Mouse (Mus musculus): ENCODE data around the gene Pde7b. TPM values are rescaled to one million over a fixed set of nuclear protein-coding genes. Genes with fewer than 3 reads are reported as not detected.

Pde7b gene
- polyA plus RNA-seq, 1 experiment from 2014 or later = 12.1 TPM

DNA sequence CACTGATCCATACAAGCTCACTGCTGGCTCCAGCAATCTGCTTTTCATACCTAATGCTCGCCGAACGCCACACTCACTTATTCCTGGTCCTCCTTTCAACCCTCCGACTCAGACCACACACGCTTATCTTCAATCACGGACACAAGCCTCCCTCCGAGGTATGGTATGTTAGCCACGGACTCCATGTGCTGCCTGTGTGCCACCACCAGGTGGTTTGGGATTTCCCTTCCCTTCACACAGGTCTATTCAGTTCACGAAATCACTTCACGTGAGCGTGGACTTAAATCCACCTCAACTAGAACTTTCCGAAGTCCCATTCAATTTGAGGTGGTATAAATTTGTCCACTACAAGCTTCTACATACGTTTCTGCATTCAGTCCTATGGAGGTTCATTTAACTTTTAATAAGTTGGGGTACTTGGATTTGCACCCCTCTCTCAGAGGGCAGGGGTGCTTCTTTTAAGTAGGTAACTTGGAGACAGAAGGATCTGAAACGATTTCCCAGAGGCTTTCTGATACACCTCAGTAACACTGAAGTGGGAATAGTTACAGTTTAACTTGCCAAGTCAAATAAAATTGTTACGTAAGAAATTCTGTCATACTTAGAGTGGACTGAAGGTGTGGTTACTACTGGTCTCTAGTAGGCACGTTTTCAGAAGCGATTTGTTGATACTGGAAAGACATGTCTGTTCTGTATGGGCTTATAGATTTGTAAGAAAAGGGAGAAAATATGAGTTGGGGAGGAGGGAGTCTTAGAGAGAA lies 221.4 kb downstream of the Pde7b start:
- Histone ChIP-seq H3K36me3 (ENCODE audit: control insufficient read depth, insufficient read depth, low read length) (no peaks in the 10 kb centered on the region), H3K9me3 (replicated peaks; ENCODE audit: control insufficient read depth, low read length) (no peaks in the 10 kb centered on the region), H3K4me3 (ENCODE audit: low read depth, low read length) (no peak overlapping the region), H3K4me2 (no peak overlapping the region), H3K27ac (ENCODE audit: low read depth, low read length) (no peak overlapping the region), H3K4me1 (ENCODE audit: control insufficient read depth, insufficient read depth, low read length) (0 out of 2 replicates have a peak, but pooled peaks cover 3% of the 10 kb centered on the region), H3K27me3 (ENCODE audit: control insufficient read depth, insufficient read depth, low read length) (no peaks in the 10 kb centered on the region), H3K9ac (ENCODE audit: low read depth, low read length) (no peak overlapping the region)
- WGBS (ENCODE audit: insufficient replicate concordance) = 78% methylated on average over 17 of the region's 17 CpGs
- ATAC-seq (replicated peaks; ENCODE audit: insufficient number of reproducible peaks, low FRiP score, low TSS enrichment) = no peak

DNA sequence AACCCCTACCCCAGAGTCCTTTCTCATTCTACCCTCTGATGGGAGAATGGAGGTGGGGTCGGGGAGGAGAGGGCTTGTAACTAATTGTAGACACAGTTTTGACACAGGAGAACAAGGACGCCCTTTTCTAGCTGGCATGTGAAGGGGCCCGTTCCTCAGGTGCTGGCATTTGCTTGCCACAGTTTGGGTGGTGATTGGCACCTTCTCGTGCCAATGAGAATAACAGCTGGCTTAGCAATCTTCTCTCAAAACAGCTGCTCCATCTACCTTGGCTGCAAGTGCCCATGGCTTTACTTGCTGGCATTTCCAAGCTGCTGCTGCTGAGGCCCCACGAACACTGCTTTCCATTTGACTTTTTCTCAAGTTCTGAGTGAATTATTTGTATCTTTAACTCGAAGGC lies 223.7 kb downstream of the Pde7b start:
- H3K27me3 ChIP-seq (ENCODE audit: control insufficient read depth, insufficient read depth, low read length) = no peaks in the 10 kb centered on the region
- H3K4me1 ChIP-seq (ENCODE audit: control insufficient read depth, insufficient read depth, low read length) = no peaks in the 10 kb centered on the region
- no peak for ATAC-seq (replicated peaks; ENCODE audit: insufficient number of reproducible peaks, low FRiP score, low TSS enrichment)
- no peak overlapping the region for H3K27ac ChIP-seq (ENCODE audit: low read depth, low read length)
- H3K4me2 ChIP-seq = no peak overlapping the region
- H3K9ac ChIP-seq (ENCODE audit: low read depth, low read length) = no peak overlapping the region
- no peak overlapping the region for H3K4me3 ChIP-seq (ENCODE audit: low read depth, low read length)
- WGBS (ENCODE audit: insufficient replicate concordance) = 79% methylated on average over 6 of the region's 6 CpGs
- H3K36me3 ChIP-seq (ENCODE audit: control insufficient read depth, insufficient read depth, low read length) = no peaks in the 10 kb centered on the region
- no peaks in the 10 kb centered on the region for H3K9me3 ChIP-seq (replicated peaks; ENCODE audit: control insufficient read depth, low read length)

- peaks cover 9% of the 10 kb centered on the region for H3K4me1 ChIP-seq (ENCODE audit: control insufficient read depth, insufficient read depth, low read length)
- ATAC-seq (replicated peaks; ENCODE audit: insufficient number of reproducible peaks, low FRiP score, low TSS enrichment) = no peak
- WGBS (ENCODE audit: insufficient replicate concordance) = 88% methylated on average over 4 of the region's 4 CpGs
Measured at GRCm38 (mm10) chr10:20495051-20495450, 229.8 kb downstream of the Pde7b start.

GRCm38 (mm10) chr10:20493826-20494455 lies 230.9 kb downstream of the Pde7b start:
- no peak overlapping the region for H3K9ac ChIP-seq (ENCODE audit: low read depth, low read length)
- H3K27ac ChIP-seq (ENCODE audit: low read depth, low read length) = no peak overlapping the region
- WGBS (ENCODE audit: insufficient replicate concordance) = 63% methylated on average over 5 of the region's 5 CpGs
- H3K4me3 ChIP-seq (ENCODE audit: low read depth, low read length) = no peak overlapping the region
- no peaks in the 10 kb centered on the region for H3K27me3 ChIP-seq (ENCODE audit: control insufficient read depth, insufficient read depth, low read length)
- H3K9me3 ChIP-seq (replicated peaks; ENCODE audit: control insufficient read depth, low read length) = no peaks in the 10 kb centered on the region
- no peaks in the 10 kb centered on the region for H3K36me3 ChIP-seq (ENCODE audit: control insufficient read depth, insufficient read depth, low read length)
- no peak for ATAC-seq (replicated peaks; ENCODE audit: insufficient number of reproducible peaks, low FRiP score, low TSS enrichment)
- H3K4me1 ChIP-seq (ENCODE audit: control insufficient read depth, insufficient read depth, low read length) = peaks cover 9% of the 10 kb centered on the region
- no peak overlapping the region for H3K4me2 ChIP-seq

More at GRCm38 (mm10) chr10:20495051-20495450, 229.8 kb downstream of the Pde7b start:
- Histone ChIP-seq H3K36me3 (ENCODE audit: control insufficient read depth, insufficient read depth, low read length) (no peaks in the 10 kb centered on the region), H3K4me3 (ENCODE audit: low read depth, low read length) (no peak overlapping the region), H3K4me2 (no peak overlapping the region), H3K9me3 (replicated peaks; ENCODE audit: control insufficient read depth, low read length) (no peaks in the 10 kb centered on the region), H3K9ac (ENCODE audit: low read depth, low read length) (no peak overlapping the region), H3K27me3 (ENCODE audit: control insufficient read depth, insufficient read depth, low read length) (no peaks in the 10 kb centered on the region), H3K27ac (ENCODE audit: low read depth, low read length) (no peak overlapping the region)

DNA sequence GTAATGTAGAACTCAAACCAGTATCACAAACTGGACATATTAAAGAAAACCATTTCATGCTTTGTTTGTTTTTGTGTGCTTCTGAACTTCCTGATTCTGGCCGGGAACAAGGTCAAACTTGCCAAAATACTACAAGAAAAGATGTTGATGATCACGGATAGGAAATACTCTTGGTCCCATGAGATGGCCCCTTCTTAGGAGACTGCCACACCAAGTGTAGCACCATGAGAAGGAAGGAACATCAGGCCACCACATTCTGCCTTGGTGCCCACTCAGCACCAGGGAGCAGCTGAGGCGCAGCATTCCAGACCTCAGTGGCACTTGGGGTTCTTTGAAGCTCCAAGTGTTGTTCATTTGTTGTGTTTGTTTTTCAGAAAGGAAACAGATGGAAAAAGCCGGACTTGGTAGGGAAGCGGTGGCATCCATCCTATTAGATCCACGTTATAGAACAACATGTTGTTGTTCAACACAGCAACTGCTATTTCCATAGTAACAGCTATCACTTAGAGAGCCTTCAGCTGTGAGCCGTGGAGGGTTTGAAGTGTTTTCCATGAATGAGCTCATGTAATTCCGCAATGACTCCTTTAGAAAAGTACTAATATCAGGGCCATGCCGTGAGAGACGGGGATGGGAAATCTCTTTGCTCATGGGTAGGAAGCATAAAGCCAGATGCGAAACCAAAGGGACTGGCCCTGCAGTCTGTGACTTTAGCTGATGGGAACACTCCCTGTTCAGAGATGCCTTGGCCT lies 232.5 kb downstream of the Pde7b start:
- H3K27me3 ChIP-seq (ENCODE audit: control insufficient read depth, insufficient read depth, low read length) = no peaks in the 10 kb centered on the region
- H3K4me1 ChIP-seq (ENCODE audit: control insufficient read depth, insufficient read depth, low read length) = peaks cover 23% of the 10 kb centered on the region
- ATAC-seq (replicated peaks; ENCODE audit: insufficient number of reproducible peaks, low FRiP score, low TSS enrichment) = 0 out of 2 replicates have a peak, but pooled peaks have one; percentile 35
- no peak overlapping the region for H3K9ac ChIP-seq (ENCODE audit: low read depth, low read length)
- no peaks in the 10 kb centered on the region for H3K36me3 ChIP-seq (ENCODE audit: control insufficient read depth, insufficient read depth, low read length)
- peak overlapping the region; percentile 8; the same call in 1 of the 2 replicates for H3K4me2 ChIP-seq
- WGBS (ENCODE audit: insufficient replicate concordance) = 50% methylated on average over 11 of the region's 11 CpGs
- H3K9me3 ChIP-seq (replicated peaks; ENCODE audit: control insufficient read depth, low read length) = no peaks in the 10 kb centered on the region
- no peak overlapping the region for H3K4me3 ChIP-seq (ENCODE audit: low read depth, low read length)
- peak overlapping the region; percentile 73 for H3K27ac ChIP-seq (ENCODE audit: low read depth, low read length)

DNA sequence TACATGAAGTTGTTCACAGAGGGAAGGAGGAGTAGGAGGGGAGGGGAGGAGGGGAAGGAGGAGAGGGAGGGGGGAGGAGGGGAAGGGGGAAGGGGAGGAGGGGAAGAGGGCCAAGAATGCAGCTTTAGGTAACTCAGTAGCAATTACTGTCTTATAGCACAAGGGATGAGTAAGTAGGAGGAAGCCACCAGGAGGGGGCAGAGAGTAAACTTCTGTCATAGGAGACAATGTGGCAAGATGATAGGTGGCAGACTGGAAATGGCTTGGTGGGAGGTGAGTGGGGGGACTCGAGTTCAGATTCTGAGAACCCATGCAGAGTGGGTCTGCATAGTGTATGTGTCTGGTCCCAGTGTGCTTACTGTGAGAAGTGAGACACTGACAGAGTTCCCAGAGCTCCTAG lies 234.1 kb downstream of the Pde7b start:
- WGBS (ENCODE audit: insufficient replicate concordance) = 44% methylated on average over 1 of the region's 1 CpGs
- Histone ChIP-seq H3K27ac (ENCODE audit: low read depth, low read length) (no peak overlapping the region), H3K9ac (ENCODE audit: low read depth, low read length) (no peak overlapping the region), H3K27me3 (ENCODE audit: control insufficient read depth, insufficient read depth, low read length) (no peaks in the 10 kb centered on the region), H3K4me1 (ENCODE audit: control insufficient read depth, insufficient read depth, low read length) (peaks cover 28% of the 10 kb centered on the region), H3K4me2 (no peak overlapping the region), H3K9me3 (replicated peaks; ENCODE audit: control insufficient read depth, low read length) (no peaks in the 10 kb centered on the region), H3K4me3 (ENCODE audit: low read depth, low read length) (no peak overlapping the region), H3K36me3 (ENCODE audit: control insufficient read depth, insufficient read depth, low read length) (no peaks in the 10 kb centered on the region)
- ATAC-seq (replicated peaks; ENCODE audit: insufficient number of reproducible peaks, low FRiP score, low TSS enrichment) = no peak

DNA sequence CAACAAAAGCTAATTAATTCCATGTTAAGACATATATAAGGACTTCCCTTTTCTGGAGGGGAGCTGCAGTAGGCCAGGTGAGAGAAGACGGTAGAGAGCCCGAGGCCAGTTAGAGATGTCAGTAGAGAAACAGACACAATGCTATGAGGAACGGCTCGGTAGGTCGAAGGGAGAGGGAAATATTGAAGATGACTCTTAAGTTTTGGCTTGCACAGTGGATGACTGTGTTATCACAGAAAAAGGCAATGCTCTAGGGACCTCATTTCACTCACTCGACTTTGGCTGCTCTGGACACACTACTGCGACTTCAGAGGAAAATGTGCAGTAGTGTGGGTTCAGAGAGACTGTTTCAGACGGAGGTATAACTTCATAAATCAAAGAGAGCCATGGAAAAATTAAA lies 234.6 kb downstream of the Pde7b start:
- H3K4me2 ChIP-seq = no peak overlapping the region
- H3K4me1 ChIP-seq (ENCODE audit: control insufficient read depth, insufficient read depth, low read length) = peaks cover 29% of the 10 kb centered on the region
- no peak overlapping the region for H3K9ac ChIP-seq (ENCODE audit: low read depth, low read length)
- H3K36me3 ChIP-seq (ENCODE audit: control insufficient read depth, insufficient read depth, low read length) = no peaks in the 10 kb centered on the region
- 76% methylated on average over 8 of the region's 8 CpGs for WGBS (ENCODE audit: insufficient replicate concordance)
- H3K27me3 ChIP-seq (ENCODE audit: control insufficient read depth, insufficient read depth, low read length) = no peaks in the 10 kb centered on the region
- H3K27ac ChIP-seq (ENCODE audit: low read depth, low read length) = no peak overlapping the region
- H3K9me3 ChIP-seq (replicated peaks; ENCODE audit: control insufficient read depth, low read length) = no peaks in the 10 kb centered on the region
- no peak for ATAC-seq (replicated peaks; ENCODE audit: insufficient number of reproducible peaks, low FRiP score, low TSS enrichment)
- H3K4me3 ChIP-seq (ENCODE audit: low read depth, low read length) = no peak overlapping the region

DNA sequence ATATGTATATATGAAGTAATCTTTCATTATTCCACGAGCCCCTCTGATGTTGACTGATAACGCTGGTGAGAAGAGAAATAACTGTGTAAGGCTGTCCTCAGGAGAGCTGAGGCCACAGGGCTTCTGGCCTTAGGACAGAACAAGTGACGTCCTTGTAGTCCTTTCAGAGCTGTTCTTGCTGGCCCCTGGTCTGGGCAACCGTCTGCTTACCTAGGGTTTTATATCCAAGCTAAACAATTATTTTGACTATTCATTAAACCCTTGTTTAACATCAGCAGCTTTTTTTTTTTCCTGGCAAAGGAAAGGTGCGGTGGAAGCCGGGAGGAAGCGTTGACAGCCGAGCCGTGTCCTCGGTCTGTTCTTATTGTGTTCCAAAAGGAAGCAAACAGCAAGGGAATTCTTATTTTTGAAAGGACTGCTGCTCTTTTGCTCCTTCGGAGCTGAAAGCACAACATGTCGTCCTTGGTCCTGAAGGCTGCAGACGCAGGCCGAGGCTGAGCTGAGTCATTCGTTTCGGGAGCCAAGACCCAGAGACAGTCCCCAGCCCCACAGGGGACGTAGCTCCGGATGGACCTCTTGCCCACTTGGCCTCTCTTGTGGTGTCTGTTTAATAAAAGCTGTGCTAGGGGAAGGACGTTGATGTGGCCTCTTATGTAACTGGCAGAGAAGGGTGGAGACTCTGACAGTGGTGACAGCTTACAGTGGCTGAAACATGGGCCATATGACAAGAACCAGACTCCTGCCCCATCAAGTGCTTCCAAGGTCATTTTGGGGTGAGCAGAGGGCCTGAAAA lies 238.2 kb downstream of the Pde7b start:
- H3K36me3 ChIP-seq (ENCODE audit: control insufficient read depth, insufficient read depth, low read length) = no peaks in the 10 kb centered on the region
- H3K4me1 ChIP-seq (ENCODE audit: control insufficient read depth, insufficient read depth, low read length) = peaks cover 20% of the 10 kb centered on the region
- peak; percentile 86 for ATAC-seq (replicated peaks; ENCODE audit: insufficient number of reproducible peaks, low FRiP score, low TSS enrichment)
- no peaks in the 10 kb centered on the region for H3K9me3 ChIP-seq (replicated peaks; ENCODE audit: control insufficient read depth, low read length)
- H3K4me2 ChIP-seq = peak overlapping the region; percentile 39
- no peak overlapping the region for H3K9ac ChIP-seq (ENCODE audit: low read depth, low read length)
- WGBS (ENCODE audit: insufficient replicate concordance) = 24% methylated on average over 19 of the region's 19 CpGs
- peak overlapping the region; percentile 62 for H3K27ac ChIP-seq (ENCODE audit: low read depth, low read length)
- H3K27me3 ChIP-seq (ENCODE audit: control insufficient read depth, insufficient read depth, low read length) = no peaks in the 10 kb centered on the region
- no peak overlapping the region for H3K4me3 ChIP-seq (ENCODE audit: low read depth, low read length)
